Mouse (Mus musculus) megakaryocyte, embryonic 14.5 days (primary cell): ENCODE measurements around the gene Rora.

Experiments used
- FLI1 ChIP-seq: IDR thresholded peaks from 2 replicates; pipeline ENCODE4 v1.6.1; 2012; ENCODE audit warnings: low read length, inconsistent platforms, mixed read lengths
- GATA1 ChIP-seq: IDR thresholded peaks from 3 replicates; pipeline ENCODE4 v1.6.1; 2012; ENCODE audit warnings: mixed read lengths, low read length, inconsistent platforms, borderline replicate concordance

DNA sequence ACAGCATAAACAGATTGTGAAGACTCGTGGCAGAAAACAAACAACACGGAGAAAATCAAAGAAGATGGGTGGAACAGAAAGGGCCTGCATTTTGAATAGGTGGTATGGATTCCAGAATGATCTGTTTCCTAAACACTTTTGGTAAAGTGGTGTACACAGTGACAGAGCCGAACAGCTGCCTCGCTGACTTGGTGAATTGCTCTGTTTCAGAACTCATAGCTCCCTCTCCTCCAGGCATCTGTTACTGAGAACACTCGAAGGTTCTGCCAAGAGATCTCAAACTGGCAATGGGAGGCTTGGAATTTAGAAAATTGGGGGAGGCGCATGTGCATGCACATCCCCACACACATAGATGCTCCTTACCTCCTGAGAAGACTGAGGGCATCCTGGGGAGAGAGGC lies 145.5 kb downstream of the Rora start:
- TF ChIP-seq GATA1 (no peak), FLI1 (no peak)
